Mouse (Mus musculus) megakaryocyte, embryonic 14.5 days (primary cell): ENCODE measurements around the gene Slco1a5.

ENCODE experiments used
- FLI1 ChIP-seq: IDR thresholded peaks from 2 replicates; pipeline ENCODE4 v1.6.1; 2012; ENCODE audit warnings: low read length, inconsistent platforms, mixed read lengths
- GATA1 ChIP-seq: IDR thresholded peaks from 3 replicates; pipeline ENCODE4 v1.6.1; 2012; ENCODE audit warnings: mixed read lengths, low read length, inconsistent platforms, borderline replicate concordance

- TF ChIP-seq GATA1: no peak
- TF ChIP-seq FLI1: no peak
Measured at GRCm38 (mm10) chr6:142211821-142212220, 111.0 kb downstream of the Slco1a5 start.
